Comparison of ENCODE assay signal across 8 mouse cellular contexts in genomic region chr2:11086996-11087395, GRCm38 (mm10).
DNase-seq lines count a peak whose midpoint lies in the region; ATAC-seq and TF ChIP-seq lines count a peak whose summit lies in the region.
"Had no signal": no experiment of that assay in that cellular context is flagged by ENCODE, and none has a peak within 500 bp of the region (broad histone marks: within the 10 kb centered on the region; RNA-seq: fewer than 3 reads in every experiment).

No protein-coding gene starts in this region.

- no peaks in the 10 kb centered on the region for H3K36me3 ChIP-seq in kidney, adult 2 months (ENCODE audit: control insufficient read depth, insufficient read depth, low read length)
- H3K36me3 ChIP-seq in kidney, embryonic 14.5 days (ENCODE audit: control insufficient read depth, insufficient read depth, low read length), result no peaks in the 10 kb centered on the region
- H3K36me3 ChIP-seq in CH12.LX (replicated peaks in 1 of 2; ENCODE audit: control insufficient read depth in 1 of 2, insufficient read depth in 1 of 2, low read length in 1 of 2), result no peaks in the 10 kb centered on the region

- no peak for TF ChIP-seq EP300 in CH12.LX (IDR thresholded peaks at IDR 0.05; ENCODE audit: low read length)

- in situ Hi-C loops in CH12.LX (cut with MboI; ENCODE audit: low pct_ligation_motif_present, low pct_unique_long_range_greater_than_20kb, low sequenced_read_pairs), result no loop called here

- no peak for TF ChIP-seq POLR2A in kidney, adult 2 months (IDR thresholded peaks at IDR 0.05; ENCODE audit: low read depth, low read length)
- no peak for TF ChIP-seq POLR2A in CH12.LX (IDR thresholded peaks at IDR 0.05; ENCODE audit: low read depth, low read length)

- H3K79me2 ChIP-seq in CH12.LX (replicated peaks; ENCODE audit: control insufficient read depth, extremely low read depth, insufficient read depth, poor library complexity, severe bottlenecking), result no peaks in the 10 kb centered on the region

- peak; percentile 58 for TF ChIP-seq RAD21 in CH12.LX (IDR thresholded peaks at IDR 0.05; ENCODE audit: low read depth, low read length)

- peak; percentile 30 for DNase-seq in kidney, adult 2 months
- DNase-seq in CH12.LX (ENCODE audit: extremely low read depth) (peak; percentile 58), ZHBTc4 (ENCODE audit: low read depth, low spot score) (peak; percentile 65)
- DNase-seq in kidney, postnatal 10 days, result peak; percentile 45
- peak; percentile 23 to 34 for DNase-seq in right cerebral cortex, postnatal 10 days (ENCODE audit: low spot score in 2 of 2)
- DNase-seq in cerebellum, adult 18-20 months, result no peak

- dilution Hi-C loops in CH12.LX (cut with MboI; ENCODE audit: extremely low pct_ligation_motif_present, extremely low pct_unique_long_range_greater_than_20kb, low sequenced_read_pairs), result no loop called here

- H3K27me3 ChIP-seq in kidney, adult 2 months (replicated peaks; ENCODE audit: control insufficient read depth, insufficient read depth, low read length), result no peaks in the 10 kb centered on the region
- no peaks in the 10 kb centered on the region for H3K27me3 ChIP-seq in kidney, embryonic 14.5 days (ENCODE audit: control insufficient read depth, insufficient read depth, low read length)
- no peaks in the 10 kb centered on the region for H3K27me3 ChIP-seq in CH12.LX (replicated peaks)

- no peaks in the 10 kb centered on the region for H3K4me1 ChIP-seq in kidney, adult 2 months (ENCODE audit: control insufficient read depth, insufficient read depth, low read length)
- H3K4me1 ChIP-seq in kidney, embryonic 14.5 days (ENCODE audit: control insufficient read depth, insufficient read depth, low read length), result no peaks in the 10 kb centered on the region
- no peaks in the 10 kb centered on the region for H3K4me1 ChIP-seq in CH12.LX (ENCODE audit: control insufficient read depth in 1 of 2, insufficient read depth in 2 of 2)

- H3K9ac ChIP-seq in kidney, embryonic 14.5 days (ENCODE audit: low read depth, low read length), result no peak overlapping the region
- no peak overlapping the region for H3K9ac ChIP-seq in CH12.LX (ENCODE audit: insufficient read depth, low read depth)

- no peaks in the 10 kb centered on the region for H3K9me3 ChIP-seq in kidney, embryonic 14.5 days (ENCODE audit: control insufficient read depth, low read length)
- H3K9me3 ChIP-seq in CH12.LX (replicated peaks; ENCODE audit: low read length), result no peaks in the 10 kb centered on the region

- no peak overlapping the region for H3K4me2 ChIP-seq in kidney, embryonic 14.5 days (replicated peaks; ENCODE audit: low read depth, low read length)
- no peak overlapping the region for H3K4me2 ChIP-seq in CH12.LX (ENCODE audit: insufficient read depth, low read depth, poor library complexity, severe bottlenecking)

- no peak for ATAC-seq in kidney, embryonic 14.5 days (ENCODE audit: low FRiP score, low TSS enrichment)

- WGBS in kidney, adult 2 months, result 37% methylated on average over 1 of the region's 1 CpGs
- 39% methylated on average over 1 of the region's 1 CpGs for WGBS in kidney, embryonic 14.5 days

- no peak overlapping the region for H3K4me3 ChIP-seq in kidney, adult 2 months (ENCODE audit: insufficient read depth, low read depth, low read length)
- H3K4me3 ChIP-seq in kidney, embryonic 14.5 days (ENCODE audit: low read length), result no peak overlapping the region
- H3K4me3 ChIP-seq in CH12.LX (replicated peaks in 1 of 3; ENCODE audit: low read depth in 2 of 3, low read length in 2 of 3, poor library complexity in 1 of 3), result no peak overlapping the region

- H3K27ac ChIP-seq in kidney, adult 2 months (ENCODE audit: insufficient read depth, low read depth, low read length), result no peak overlapping the region
- no peak overlapping the region for H3K27ac ChIP-seq in kidney, embryonic 14.5 days (ENCODE audit: low read depth, low read length)
- H3K27ac ChIP-seq in CH12.LX (ENCODE audit: insufficient read depth, low read depth), result no peak overlapping the region
- H3K27ac ChIP-seq: macrophage had no signal

- TF ChIP-seq CTCF in kidney, adult 2 months (conservative IDR thresholded peaks at IDR 0.05; ENCODE audit: insufficient read depth, insufficient read length, low read depth, low read length), result peak; percentile 61
- TF ChIP-seq CTCF in CH12.LX (conservative IDR thresholded peaks at IDR 0.05 in 1 of 2, IDR thresholded peaks at IDR 0.05 in 1 of 2; ENCODE audit: low read depth in 2 of 2, low read length in 2 of 2), result peak; percentile 66 to 89

TF ChIP-seq in CH12.LX, 34 proteins besides CTCF, POLR2A, EP300 and RAD21:
- peak; percentile 97 for TF ChIP-seq ZNF384 (IDR thresholded peaks at IDR 0.05; ENCODE audit: low read depth, low read length)
- no peak for TF ChIP-seq CHD1 (IDR thresholded peaks at IDR 0.05; ENCODE audit: low read depth, low read length)
- TF ChIP-seq ETS1 (conservative IDR thresholded peaks at IDR 0.05; ENCODE audit: low read depth, low read length), result no peak
- peak; percentile 85 for TF ChIP-seq MYC (IDR thresholded peaks at IDR 0.05; ENCODE audit: low read depth, low read length)
- peak; percentile 51 for TF ChIP-seq SMC3 (IDR thresholded peaks at IDR 0.05; ENCODE audit: low read depth, low read length)

Comparison
In these comparisons a context has a peak if more than half of its experiments do, and no peak if none do; other contexts are left out.
1. DNase-seq: peak in kidney, adult 2 months (single experiment), CH12.LX (single experiment), ZHBTc4 (single experiment), kidney, postnatal 10 days (single experiment) and right cerebral cortex, postnatal 10 days (2 of 2); none in cerebellum, adult 18-20 months (0 of 2).